Mouse (Mus musculus) retina, postnatal 1 day (tissue): Measurements from ENCODE around the gene Adamts5.

ENCODE experiments used
- DNase-seq: peaks from one replicate; pipeline ENCODE4 v3.0.0-alpha.2; 2012

The Adamts5 gene

GRCm38 (mm10) chr16:85901581-85901910 lies at the start of gene Adamts5:
TSS of gene Adamts5 (minus strand) at chr16:85901828.
- DNase-seq = peak; percentile 43

GRCm38 (mm10) chr16:85950356-85950755 lies 48.7 kb upstream of the Adamts5 start:
- no peak for DNase-seq

GRCm38 (mm10) chr16:85926004-85926403 lies 24.4 kb upstream of the Adamts5 start:
- no peak for DNase-seq

GRCm38 (mm10) chr16:85922454-85922853 lies 20.8 kb upstream of the Adamts5 start:
- no peak for DNase-seq

- DNase-seq = no peak
Measured at GRCm38 (mm10) chr16:85920122-85920521, 18.5 kb upstream of the Adamts5 start.

- DNase-seq = peak; percentile 75
Measured at GRCm38 (mm10) chr16:85900702-85901580, 687 bp downstream of the Adamts5 start.

- DNase-seq = peak; percentile 69
Measured at GRCm38 (mm10) chr16:85899790-85900587, 1.6 kb downstream of the Adamts5 start.

GRCm38 (mm10) chr16:85899301-85899721 lies 2.3 kb downstream of the Adamts5 start:
- DNase-seq = peak; percentile 57

- DNase-seq = no peak
Measured at GRCm38 (mm10) chr16:85898816-85899215, 2.8 kb downstream of the Adamts5 start.

GRCm38 (mm10) chr16:85898391-85898790 lies 3.2 kb downstream of the Adamts5 start:
- DNase-seq = peak; percentile 6

- DNase-seq = no peak
Measured at GRCm38 (mm10) chr16:85897854-85898253, 3.8 kb downstream of the Adamts5 start.

- DNase-seq = no peak
Measured at GRCm38 (mm10) chr16:85895948-85896347, 5.7 kb downstream of the Adamts5 start.

- peak; percentile 95 for DNase-seq
Measured at GRCm38 (mm10) chr16:85889778-85890177, 11.8 kb downstream of the Adamts5 start.

- peak; percentile 76 for DNase-seq
Measured at GRCm38 (mm10) chr16:85887289-85888051, 14.2 kb downstream of the Adamts5 start.

GRCm38 (mm10) chr16:85879075-85879474 lies 22.6 kb downstream of the Adamts5 start:
- DNase-seq = no peak

GRCm38 (mm10) chr16:85874141-85874540 lies 27.5 kb downstream of the Adamts5 start:
- no peak for DNase-seq

GRCm38 (mm10) chr16:85871971-85872370 lies 29.7 kb downstream of the Adamts5 start:
- DNase-seq = no peak

GRCm38 (mm10) chr16:85871248-85871647 lies 30.4 kb downstream of the Adamts5 start:
- no peak for DNase-seq

GRCm38 (mm10) chr16:85864691-85865389 lies 36.8 kb downstream of the Adamts5 start:
- no peak for DNase-seq

GRCm38 (mm10) chr16:85854505-85854904 lies 47.1 kb downstream of the Adamts5 start:
- DNase-seq = no peak

GRCm38 (mm10) chr16:85827066-85827465 lies 74.6 kb downstream of the Adamts5 start:
- no peak for DNase-seq

- DNase-seq = no peak
Measured at GRCm38 (mm10) chr16:85822330-85822916, 79.2 kb downstream of the Adamts5 start.
